Comparison of ENCODE assay signal across 8 mouse cellular contexts in genomic region chr10:95324278-95324631, GRCm38 (mm10). TPM values are rescaled to one million over a fixed set of nuclear protein-coding genes. Genes with fewer than 3 reads are reported as not detected.
A peak's percentile ranks its signal among the peaks of the same experiment; 100 is the strongest.
DNase-seq lines count a peak whose midpoint lies in the region; ATAC-seq and TF ChIP-seq lines count a peak whose summit lies in the region.

No protein-coding gene starts in this region.

- H3K36me3 ChIP-seq in heart, postnatal 0 days (replicated peaks; ENCODE audit: control insufficient read depth, insufficient read depth, low read length): 0 out of 2 replicates have a peak, but pooled peaks cover 3% of the 10 kb centered on the region
- H3K36me3 ChIP-seq in embryonic facial prominence, embryonic 14.5 days (ENCODE audit: control insufficient read depth, insufficient read depth, low read length): no peaks in the 10 kb centered on the region
- H3K36me3 ChIP-seq in hindbrain, embryonic 16.5 days (ENCODE audit: control insufficient read depth, insufficient read depth, low read length): no peaks in the 10 kb centered on the region
- no peaks in the 10 kb centered on the region for H3K36me3 ChIP-seq in midbrain, embryonic 15.5 days (replicated peaks)

- no peak; the same call in 1 of the 2 replicates for TF ChIP-seq EP300 in heart, postnatal 0 days (IDR thresholded peaks at IDR 0.05; ENCODE audit: low read depth)

- WGBS in heart, postnatal 0 days: 38% methylated on average over 1 of the region's 1 CpGs
- 43% methylated on average over 1 of the region's 1 CpGs for WGBS in embryonic facial prominence, embryonic 14.5 days
- WGBS in hindbrain, embryonic 16.5 days: 35% methylated on average over 1 of the region's 1 CpGs
- WGBS in midbrain, embryonic 15.5 days: 46% methylated on average over 1 of the region's 1 CpGs

- no peaks in the 10 kb centered on the region for H3K27me3 ChIP-seq in heart, postnatal 0 days (ENCODE audit: control insufficient read depth, insufficient read depth, low read length)
- H3K27me3 ChIP-seq in embryonic facial prominence, embryonic 14.5 days (replicated peaks; ENCODE audit: control insufficient read depth, insufficient read depth, low read length): no peaks in the 10 kb centered on the region
- no peaks in the 10 kb centered on the region for H3K27me3 ChIP-seq in hindbrain, embryonic 16.5 days (replicated peaks; ENCODE audit: control insufficient read depth, insufficient read depth, low read length)
- H3K27me3 ChIP-seq in midbrain, embryonic 15.5 days (replicated peaks): no peaks in the 10 kb centered on the region

- H3K4me2 ChIP-seq in heart, postnatal 0 days (ENCODE audit: low read depth, low read length): no peak overlapping the region
- H3K4me2 ChIP-seq in embryonic facial prominence, embryonic 14.5 days (ENCODE audit: low read depth, low read length): 0 out of 2 replicates have a peak overlapping the region, but pooled peaks have one; percentile 86
- no peak overlapping the region for H3K4me2 ChIP-seq in hindbrain, embryonic 16.5 days (ENCODE audit: low read length)
- no peak overlapping the region for H3K4me2 ChIP-seq in midbrain, embryonic 15.5 days

- TF ChIP-seq CTCF in heart, postnatal 0 days (IDR thresholded peaks at IDR 0.05; ENCODE audit: low read depth): no peak

- no peak overlapping the region for H3K4me3 ChIP-seq in heart, postnatal 0 days (ENCODE audit: low read depth, low read length)
- 0 out of 2 replicates have a peak overlapping the region, but pooled peaks have one; percentile 65 for H3K4me3 ChIP-seq in embryonic facial prominence, embryonic 14.5 days (ENCODE audit: low read depth, low read length)
- H3K4me3 ChIP-seq in hindbrain, embryonic 16.5 days (ENCODE audit: low read length): no peak overlapping the region
- H3K4me3 ChIP-seq in midbrain, embryonic 15.5 days: no peak overlapping the region

- no peaks in the 10 kb centered on the region for H3K9me3 ChIP-seq in heart, postnatal 0 days (replicated peaks; ENCODE audit: control insufficient read depth, low read length)
- no peaks in the 10 kb centered on the region for H3K9me3 ChIP-seq in embryonic facial prominence, embryonic 14.5 days (ENCODE audit: control insufficient read depth, low read length)
- H3K9me3 ChIP-seq in hindbrain, embryonic 16.5 days (ENCODE audit: control insufficient read depth, low read length): peaks cover 2% of the 10 kb centered on the region; the same call in 1 of the 2 replicates
- H3K9me3 ChIP-seq in midbrain, embryonic 15.5 days: no peaks in the 10 kb centered on the region

- no peak for DNase-seq in heart, postnatal 0 days (ENCODE audit: low spot score)
- no peak for DNase-seq in heart, adult 9 months (ENCODE audit: low spot score in 2 of 2)
- DNase-seq in embryonic facial prominence, embryonic 14.5 days (ENCODE audit: low spot score): no peak
- DNase-seq in urinary bladder, adult 18-20 months (ENCODE audit: low spot score in 2 of 2): no peak
- no peak for DNase-seq in kidney, postnatal 36 days

- H3K27ac ChIP-seq in heart, postnatal 0 days (ENCODE audit: low read depth): 0 out of 2 replicates have a peak overlapping the region, but pooled peaks have one; percentile 99
- no peak overlapping the region for H3K27ac ChIP-seq in embryonic facial prominence, embryonic 14.5 days (replicated peaks; ENCODE audit: low read depth, low read length)
- H3K27ac ChIP-seq in hindbrain, embryonic 16.5 days (ENCODE audit: low read depth, low read length): no peak overlapping the region
- H3K27ac ChIP-seq in midbrain, embryonic 15.5 days: no peak overlapping the region

- ATAC-seq in heart, postnatal 0 days (ENCODE audit: insufficient read depth, low read depth): 0 out of 2 replicates have a peak, but pooled peaks have one; percentile 3
- no peak for ATAC-seq in embryonic facial prominence, embryonic 14.5 days (ENCODE audit: low read depth)
- peak; percentile 41 for ATAC-seq in hindbrain, embryonic 16.5 days
- ATAC-seq in midbrain, embryonic 15.5 days (replicated peaks): peak; percentile 38
- no peak for ATAC-seq in activated CD4-positive, CD25-positive, alpha-beta regulatory T cell, adult 4 months

- H3K4me1 ChIP-seq in heart, postnatal 0 days (ENCODE audit: control insufficient read depth, insufficient read depth): peaks cover 15% of the 10 kb centered on the region
- peaks cover 9% of the 10 kb centered on the region for H3K4me1 ChIP-seq in embryonic facial prominence, embryonic 14.5 days (ENCODE audit: control insufficient read depth, insufficient read depth, low read length)
- peaks cover 11% of the 10 kb centered on the region for H3K4me1 ChIP-seq in hindbrain, embryonic 16.5 days (ENCODE audit: control insufficient read depth, insufficient read depth, low read depth, low read length)
- peaks cover 14% of the 10 kb centered on the region for H3K4me1 ChIP-seq in midbrain, embryonic 15.5 days

- H3K9ac ChIP-seq in heart, postnatal 0 days (replicated peaks; ENCODE audit: low read depth, low read length): no peak overlapping the region
- H3K9ac ChIP-seq in embryonic facial prominence, embryonic 14.5 days (ENCODE audit: low read depth, low read length): no peak overlapping the region
- H3K9ac ChIP-seq in hindbrain, embryonic 16.5 days (ENCODE audit: low read depth, low read length): no peak overlapping the region
- no peak overlapping the region for H3K9ac ChIP-seq in midbrain, embryonic 15.5 days

RNA-seq across cellular contexts. Expression of gene Cradd, which starts 0.3 kb away (rescaled TPM):
- total RNA-seq in heart, postnatal 0 days (2014; rRNA removed; ENCODE audit: low replicate concordance): 20.1 and 21.1 TPM in 2 replicates
- polyA plus RNA-seq in heart, postnatal 0 days (2015; fragmentation: Nextera tagmentation; extraction: Ambion mirVana): 11.6 and 12.2 TPM in 2 replicates
- polyA plus RNA-seq in embryonic facial prominence, embryonic 14.5 days (2014; fragmentation: Nextera tagmentation; extraction: Ambion mirVana): 10.4 and 11.0 TPM in 2 replicates
- 8.7 and 9.2 TPM in 2 replicates for polyA plus RNA-seq in hindbrain, embryonic 16.5 days (2015; fragmentation: Nextera tagmentation; extraction: Ambion mirVana)
- polyA plus RNA-seq in midbrain, embryonic 15.5 days (2015; fragmentation: Nextera tagmentation; extraction: Ambion mirVana): 9.6 and 10.1 TPM in 2 replicates
- polyA plus RNA-seq in activated CD4-positive, CD25-positive, alpha-beta regulatory T cell, adult 4 months (2017; shearing (Covaris generic)): 10 to 100 TPM; 31.3 to 34.4 TPM

Comparison
In these comparisons a context has a peak if more than half of its experiments do, and no peak if none do; other contexts are left out.
1. ATAC-seq: peak in heart, postnatal 0 days (single experiment), hindbrain, embryonic 16.5 days (single experiment) and midbrain, embryonic 15.5 days (single experiment); none in embryonic facial prominence, embryonic 14.5 days (single experiment) and activated CD4-positive, CD25-positive, alpha-beta regulatory T cell, adult 4 months (single experiment).